Mouse (Mus musculus) small intestine, adult 2 months (tissue): ENCODE measurements around the gene Myo3a.

ENCODE experiments used
- CTCF ChIP-seq: fragments of 200-500 bp; IDR thresholded peaks from 2 replicates; pipeline ENCODE4 v1.5.1; 2012; ENCODE audit warnings: low read depth, mild to moderate bottlenecking, control low read depth, inconsistent platforms, low read length, moderate library complexity, mixed read lengths; ENCODE audit not compliant: insufficient replicate concordance, insufficient read length; ENCODE audit errors: extremely low read depth
- POLR2A ChIP-seq: fragments of 200-500 bp; IDR thresholded peaks from 2 replicates; pipeline ENCODE4 v1.6.1; 2012; ENCODE audit warnings: low read depth, mild to moderate bottlenecking, control low read depth, inconsistent platforms, low read length, moderate library complexity

DNA sequence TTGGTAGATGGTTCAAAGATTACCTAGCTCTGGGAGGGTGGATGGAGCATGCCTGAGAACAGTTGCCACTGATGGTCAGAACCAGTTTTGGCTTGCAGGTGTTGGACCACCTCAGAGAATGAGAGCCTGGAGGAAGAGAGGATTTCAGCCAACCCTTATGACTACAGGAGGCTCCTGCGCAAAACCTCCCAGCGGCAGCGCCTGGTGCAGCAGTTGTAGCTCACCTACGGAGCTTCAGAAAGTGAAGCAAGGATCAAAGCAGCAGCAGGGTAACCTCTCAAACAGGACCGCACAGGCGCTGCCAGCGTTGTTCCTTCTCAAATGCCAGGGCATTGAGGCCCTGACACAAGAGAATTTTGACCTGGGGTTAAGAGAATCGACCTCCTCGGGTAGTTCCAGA lies 390.6 kb downstream of the Myo3a start:
- TF ChIP-seq POLR2A = no peak
- TF ChIP-seq CTCF = no peak
